Mouse (Mus musculus) NIH3T3 (cell line): ENCODE results near the gene Tcl1b2.
"Not testable (repeated sequence)": the region's sequence is repeated elsewhere in the genome, so short reads cannot be mapped to it uniquely, and the experiment has no call there.

Experiments used
- DNase-seq: peaks from one replicate; pipeline ENCODE4 v3.0.0-alpha.2; 2012; ENCODE audit warnings: low read depth

The Tcl1b2 gene

DNA sequence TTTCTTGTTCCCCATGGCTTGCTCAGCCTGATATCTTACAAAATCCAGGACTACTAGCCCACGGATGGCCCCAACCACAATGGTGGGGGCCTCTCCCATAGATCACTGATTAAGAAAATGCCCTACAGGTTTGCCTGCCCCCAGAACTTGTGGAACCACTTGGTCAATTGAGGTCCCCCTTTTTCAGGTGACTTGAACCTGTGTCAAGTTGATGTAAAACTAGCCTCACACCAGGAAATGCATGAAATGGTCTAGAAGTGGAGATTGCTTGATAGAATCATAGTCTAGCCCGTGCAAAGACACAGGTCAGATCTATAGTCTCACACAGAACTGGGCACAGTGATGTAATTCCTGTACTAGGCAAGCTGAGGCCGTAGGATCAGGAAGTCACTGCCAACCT is at the start of gene Tcl1b2:
Gene Tcl1b2 (plus strand): TSS at position 301 of the 400 bp plus-strand sequence.
- DNase-seq = no peak

GRCm38 (mm10) chr12:105099466-105100044 is 46.3 kb upstream of the Tcl1b2 start:
- no peak for DNase-seq

GRCm38 (mm10) chr12:105102901-105103300 is 42.9 kb upstream of the Tcl1b2 start:
- DNase-seq = no peak

DNA sequence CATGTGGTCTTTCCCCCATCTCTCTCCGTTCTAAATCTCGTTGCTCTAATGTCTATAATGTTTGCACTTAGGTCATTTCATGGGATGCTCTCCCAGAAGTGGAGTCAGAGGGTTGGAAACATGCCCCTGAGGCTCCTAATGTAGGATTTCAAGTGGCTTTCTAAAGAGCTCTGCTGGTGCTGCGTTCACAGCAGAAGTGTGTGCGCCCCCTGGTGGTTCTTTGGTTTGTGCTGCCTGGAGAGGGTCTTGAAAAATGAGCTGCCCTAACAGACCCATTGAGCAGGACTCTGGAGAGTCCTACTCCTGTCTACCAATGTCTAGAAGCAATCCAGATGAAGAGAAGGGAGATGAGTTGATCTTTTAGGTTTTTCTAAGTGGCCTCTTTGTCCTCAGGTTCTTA is 41.8 kb upstream of the Tcl1b2 start:
- DNase-seq = peak; percentile 88

DNA sequence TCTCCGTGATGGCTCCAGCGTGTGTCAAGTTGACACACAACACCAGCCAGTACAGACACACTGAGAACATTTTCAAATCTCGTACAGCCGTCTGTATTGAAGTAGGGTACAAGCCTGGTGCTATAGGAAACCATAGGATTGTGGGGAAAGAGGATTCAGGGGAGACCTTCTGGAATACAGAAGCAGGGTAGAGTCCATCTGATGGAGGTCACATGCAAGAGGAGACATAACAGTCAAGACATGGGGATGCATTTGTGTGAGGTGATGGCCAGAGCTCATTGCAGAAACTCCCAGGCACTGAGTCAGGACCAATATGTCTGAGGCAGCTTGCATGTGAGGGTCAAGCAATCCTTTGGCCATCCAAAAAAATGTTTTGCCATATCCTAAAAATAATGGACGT is 40.5 kb upstream of the Tcl1b2 start:
- DNase-seq = no peak

DNA sequence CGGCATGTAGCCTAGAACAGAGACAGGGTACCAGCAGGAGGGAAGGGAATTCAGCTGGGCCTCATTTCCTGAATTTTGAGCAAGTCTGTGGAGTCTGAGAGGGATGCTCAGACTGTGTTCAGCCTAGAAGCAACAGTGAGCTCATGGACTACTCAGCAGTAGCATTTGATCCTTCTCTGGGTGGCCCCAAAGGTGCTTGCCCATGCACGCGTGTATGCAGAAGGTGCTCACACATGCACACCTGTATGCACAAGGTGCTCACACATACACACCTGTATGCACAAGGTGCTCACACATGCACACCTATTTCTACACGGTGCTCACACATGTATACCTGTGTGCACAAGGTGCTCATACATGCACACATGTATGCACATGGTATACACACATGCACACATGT is 37.0 kb upstream of the Tcl1b2 start:
- no peak for DNase-seq

DNA sequence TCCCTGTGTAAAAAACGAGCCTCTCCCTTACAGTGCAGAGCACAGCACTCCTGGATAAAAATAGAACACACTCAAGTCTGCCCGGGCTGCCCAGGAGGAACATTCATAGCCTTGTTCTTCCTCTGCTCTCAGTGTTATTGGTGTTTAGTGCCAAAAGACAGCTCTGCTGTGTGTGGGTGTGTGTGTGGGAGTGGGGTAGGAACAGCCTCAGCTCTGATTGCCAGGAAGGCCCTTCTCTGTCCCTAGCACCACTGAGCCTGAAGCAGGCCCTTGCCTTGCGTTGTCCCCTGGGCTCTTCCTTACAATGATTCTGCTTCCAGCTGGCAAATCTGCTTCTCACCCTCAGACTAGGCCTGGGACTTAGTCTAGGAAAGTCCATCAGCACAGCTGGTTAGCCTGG is 36.4 kb upstream of the Tcl1b2 start:
- no peak for DNase-seq

DNA sequence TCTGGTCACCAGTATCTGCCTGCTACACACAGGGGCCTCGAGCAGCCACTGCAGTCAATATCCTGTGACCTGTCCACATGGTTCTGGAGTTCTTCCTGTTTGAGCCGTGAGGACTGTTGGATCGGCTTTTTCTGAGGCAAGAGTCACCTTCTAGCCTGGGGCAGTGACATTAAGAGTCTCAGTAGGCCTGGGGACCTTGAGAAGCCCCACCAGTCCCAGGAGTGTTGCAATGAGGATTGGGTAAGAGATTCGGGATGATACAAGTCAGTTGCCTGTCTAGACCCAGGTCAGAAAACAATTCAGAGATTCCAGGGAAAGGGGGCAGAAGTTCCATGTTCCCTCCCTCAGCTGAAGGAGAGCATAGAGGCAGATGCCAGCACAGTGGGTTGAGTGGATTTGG is 36.0 kb upstream of the Tcl1b2 start:
- no peak for DNase-seq

DNA sequence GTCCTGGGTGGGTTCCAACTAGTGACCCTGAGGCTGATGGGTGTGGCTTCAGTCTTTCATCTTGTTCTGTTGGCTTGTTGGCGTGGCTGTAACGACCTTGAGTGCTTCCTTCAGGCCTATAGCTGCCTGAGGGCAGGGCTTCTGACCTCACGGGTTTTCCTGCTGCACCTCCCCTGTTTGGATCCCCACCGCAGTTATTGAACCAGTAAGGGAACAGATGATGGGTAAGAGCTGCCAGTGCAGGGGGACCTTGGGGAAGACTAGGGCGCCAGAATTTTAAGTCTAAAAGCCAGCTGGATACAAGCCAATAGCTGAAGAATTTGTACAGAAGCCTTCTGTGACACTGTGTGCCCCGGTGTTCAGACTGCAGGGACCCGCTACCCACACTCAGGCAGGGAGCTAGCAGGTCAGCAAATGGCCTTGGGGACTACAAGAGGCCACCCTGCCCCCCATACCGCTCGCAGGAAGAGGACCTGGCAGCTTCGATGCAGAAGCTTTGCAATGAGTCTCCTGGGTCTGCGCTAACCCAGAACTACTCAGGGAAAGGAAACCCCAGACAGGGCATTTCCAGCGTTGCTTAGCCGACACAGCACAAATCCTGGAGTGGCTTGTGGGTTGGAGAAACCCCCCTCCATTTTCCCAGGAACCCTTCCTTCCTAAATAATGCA is 33.4 kb upstream of the Tcl1b2 start:
- DNase-seq = no peak

GRCm38 (mm10) chr12:105116648-105117047 is 29.2 kb upstream of the Tcl1b2 start:
- DNase-seq = no peak

GRCm38 (mm10) chr12:105125362-105125761 is 20.5 kb upstream of the Tcl1b2 start:
- no peak for DNase-seq

DNA sequence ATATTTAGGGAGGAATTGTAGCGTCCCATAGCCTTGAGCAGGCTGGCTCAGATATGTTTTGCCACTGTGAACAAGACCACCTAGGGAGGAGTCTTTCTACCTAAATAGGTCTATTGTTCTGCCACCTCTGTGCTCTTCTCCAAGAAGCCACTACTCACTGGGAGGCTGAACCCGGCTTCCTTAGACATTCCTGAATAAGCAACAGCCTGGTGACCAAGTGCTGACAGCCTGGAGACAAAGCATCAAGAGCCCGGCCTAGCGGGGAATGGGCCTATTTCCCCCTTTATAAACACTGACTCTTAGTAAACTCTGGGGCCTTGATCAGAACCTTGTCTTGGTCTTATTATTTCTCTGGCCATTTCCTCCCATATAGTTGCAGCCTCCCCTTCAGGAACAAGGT is 19.3 kb upstream of the Tcl1b2 start:
- no peak for DNase-seq

GRCm38 (mm10) chr12:105127607-105128006 is 18.2 kb upstream of the Tcl1b2 start:
- DNase-seq = no peak

- DNase-seq = not testable (repeated sequence)
Measured at GRCm38 (mm10) chr12:105129494-105130205, 16.2 kb upstream of the Tcl1b2 start.

DNA sequence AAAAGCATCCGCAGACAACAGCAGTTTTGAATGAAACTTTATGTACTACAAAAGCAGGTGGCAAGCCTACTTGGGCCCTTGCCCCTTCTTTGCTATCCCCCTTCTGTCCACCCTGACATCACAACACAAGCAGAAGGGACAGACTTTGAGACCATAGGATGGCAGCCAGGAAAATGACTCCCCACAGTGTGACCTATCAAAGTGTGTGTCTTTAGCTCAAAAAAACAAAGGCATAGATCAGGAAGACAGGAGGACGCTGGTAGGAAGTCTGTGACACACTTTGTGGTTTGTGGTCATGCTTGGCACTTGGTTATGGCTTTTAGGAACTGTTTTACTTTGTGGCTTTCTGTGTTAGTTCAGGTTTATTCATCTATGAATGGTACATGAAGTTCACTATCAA is 11.6 kb upstream of the Tcl1b2 start:
- DNase-seq = not testable (repeated sequence)

GRCm38 (mm10) chr12:105134826-105135225 is 11.0 kb upstream of the Tcl1b2 start:
- DNase-seq = not testable (repeated sequence)

DNA sequence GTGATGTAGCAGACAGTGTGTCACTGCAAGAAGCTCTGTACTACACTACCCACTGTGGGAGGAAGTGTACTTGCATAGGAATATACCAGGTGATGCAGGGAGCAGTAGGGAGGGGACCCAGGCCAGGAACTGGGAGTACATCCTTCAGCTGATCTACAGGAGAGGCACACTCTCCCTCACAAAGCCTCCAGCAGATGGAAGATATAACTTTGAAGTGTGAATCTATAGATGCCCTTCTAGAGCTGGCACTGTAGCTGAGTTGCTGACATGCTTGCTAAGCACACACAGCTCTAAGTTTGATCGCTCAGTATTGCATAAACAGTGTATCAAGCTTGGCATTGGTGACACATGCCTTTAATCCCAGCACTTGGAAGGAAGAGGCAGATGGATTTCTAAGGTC is 8.1 kb upstream of the Tcl1b2 start:
- DNase-seq = not testable (repeated sequence)

DNA sequence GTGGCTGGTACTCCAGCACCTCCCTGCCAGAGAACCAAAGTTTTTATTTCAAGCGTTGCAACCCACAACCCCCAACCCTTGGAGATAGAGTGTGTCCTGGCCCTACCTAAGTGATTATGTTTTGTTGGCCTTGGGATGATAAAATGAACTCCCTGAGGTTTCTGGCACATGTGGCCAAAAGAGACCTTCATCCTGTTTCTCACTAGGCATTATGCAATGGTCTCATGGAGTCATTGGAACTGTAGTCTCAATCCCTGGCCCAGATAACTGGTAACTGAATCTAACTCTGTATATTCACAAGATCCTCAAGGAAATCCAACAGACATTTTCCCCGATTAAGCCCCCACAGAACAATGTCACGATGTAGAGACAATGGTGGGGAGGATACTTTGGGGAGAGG is 2.7 kb upstream of the Tcl1b2 start:
- no peak for DNase-seq

DNA sequence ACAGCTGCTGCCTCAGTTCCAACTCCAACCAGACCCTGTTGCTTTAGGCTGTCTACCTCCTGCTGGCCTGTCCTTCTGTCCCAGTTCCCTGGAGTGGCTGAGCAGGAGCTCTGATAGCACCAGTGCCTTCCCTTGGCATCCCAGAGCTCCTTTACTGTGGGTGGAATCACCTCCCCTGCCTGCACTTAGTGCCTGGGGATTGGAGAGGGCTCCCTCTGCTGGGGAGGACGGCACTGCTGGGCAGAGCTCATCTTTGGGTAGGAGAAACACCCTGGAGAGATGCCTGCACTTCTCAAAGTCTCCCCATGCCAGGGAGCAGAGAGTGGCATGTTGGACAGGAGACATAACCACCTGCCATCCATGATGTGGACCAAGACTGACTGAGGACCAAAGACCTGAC is 886 bp upstream of the Tcl1b2 start:
- not testable (repeated sequence) for DNase-seq

DNA sequence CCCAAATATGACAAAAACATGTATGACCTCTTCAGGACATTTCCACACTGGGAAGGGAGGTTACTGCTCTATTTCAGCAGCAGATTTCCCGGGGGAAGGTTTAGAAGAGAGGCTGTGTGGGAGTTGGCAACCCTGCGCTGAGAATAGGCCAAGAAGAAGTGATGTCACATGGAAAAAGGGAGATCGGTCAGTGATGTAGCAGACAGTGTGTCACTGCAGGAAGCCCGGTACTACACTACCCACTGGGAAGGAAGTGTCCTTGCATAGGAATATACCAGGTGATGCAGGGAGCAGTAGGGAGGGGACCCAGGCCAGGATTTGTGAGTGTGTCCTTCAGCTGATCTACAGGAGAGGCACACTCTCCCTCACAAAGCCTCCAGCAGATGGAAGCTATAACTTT is 9.5 kb downstream of the Tcl1b2 start:
- DNase-seq = not testable (repeated sequence)

DNA sequence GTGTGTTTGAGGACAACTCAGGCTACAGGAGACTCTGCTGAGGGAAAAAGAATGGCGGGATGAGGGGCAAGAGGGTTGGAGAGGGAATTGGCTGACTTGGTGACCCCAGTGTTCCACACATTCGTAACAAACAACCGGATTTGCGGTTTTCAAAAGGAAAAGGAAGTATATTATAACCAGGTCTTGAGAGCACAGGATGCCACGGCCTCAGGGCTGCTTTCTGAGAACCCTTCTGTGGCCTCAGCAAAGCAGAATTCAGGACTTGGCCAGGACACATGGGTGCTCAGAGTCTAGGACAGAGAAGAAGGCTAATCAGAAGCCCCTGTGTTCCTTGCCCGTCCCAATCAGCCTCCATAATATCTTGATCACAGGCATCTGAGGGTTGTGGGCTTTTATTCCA is 13.0 kb downstream of the Tcl1b2 start:
- DNase-seq = no peak

- no peak for DNase-seq
Measured at GRCm38 (mm10) chr12:105159390-105159789, 13.6 kb downstream of the Tcl1b2 start, which contains the start of gene Tcl1b1. Gene Tcl1b1 (plus strand): TSS chr12:105159690.

DNA sequence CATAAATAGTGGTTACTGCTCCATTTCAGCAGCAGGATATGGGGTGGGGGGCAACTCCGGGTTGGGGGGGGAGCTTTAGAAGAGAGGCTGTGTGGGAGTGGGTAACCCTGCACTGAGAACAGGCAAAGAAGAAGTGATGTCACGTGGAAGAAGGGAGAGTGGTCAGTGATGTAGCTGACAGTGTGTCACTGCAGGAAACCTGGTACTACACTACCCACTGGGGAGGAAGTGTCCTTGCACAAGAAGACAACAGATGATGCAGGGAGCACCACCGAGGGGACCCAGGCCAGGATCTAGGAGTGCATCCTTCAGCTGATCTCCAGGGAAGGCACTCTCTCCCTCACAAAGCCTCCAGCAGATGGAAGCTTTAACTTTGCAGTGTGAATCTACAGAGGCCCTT is 20.9 kb downstream of the Tcl1b2 start:
- DNase-seq = no peak
